Mouse (Mus musculus) heart, postnatal 0 days (tissue): Measurements from ENCODE around the gene Ccdc92b. TPM values are rescaled to one million over a fixed set of nuclear protein-coding genes. Genes with fewer than 3 reads are reported as not detected.
A peak's percentile ranks its signal among the peaks of the same experiment; 100 is the strongest.

Source experiments
- ATAC-seq: fragments of 200-750 bp; cut with Nextera tagmentation; 2 replicates; pipeline ENCODE4 v1.8.0; 2017; ENCODE audit warnings: low read depth, moderate number of reproducible peaks, moderate library complexity; ENCODE audit not compliant: insufficient read depth
- DNase-seq: peaks from one replicate; pipeline ENCODE4 v3.0.0-alpha.2; 2016; ENCODE audit warnings: low spot score
- H3K27ac ChIP-seq: fragments of 300-500 bp; sonication (generic); 2 replicates; pipeline ENCODE4 v1.5.1; 2014; ENCODE audit warnings: low read depth, mild to moderate bottlenecking
- H3K27me3 ChIP-seq: fragments of 300-500 bp; sonication (generic); 2 replicates; pipeline ENCODE4 v1.6.1; 2014; ENCODE audit warnings: low read length, mixed read lengths; ENCODE audit not compliant: control insufficient read depth, insufficient read depth
- H3K36me3 ChIP-seq: fragments of 300-500 bp; sonication (generic); replicated peaks from 2 replicates; pipeline ENCODE4 v1.6.1; 2014; ENCODE audit warnings: low read length, mixed read lengths; ENCODE audit not compliant: control insufficient read depth, insufficient read depth
- H3K4me1 ChIP-seq: fragments of 300-500 bp; sonication (generic); 2 replicates; pipeline ENCODE4 v1.6.1; 2014; ENCODE audit warnings: antibody characterized with exemption; ENCODE audit not compliant: control insufficient read depth, insufficient read depth
- H3K4me2 ChIP-seq: fragments of 300-500 bp; sonication (generic); 2 replicates; pipeline ENCODE4 v1.6.1; 2014; ENCODE audit warnings: low read depth, mild to moderate bottlenecking, low read length, moderate library complexity
- H3K4me3 ChIP-seq: fragments of 300-500 bp; sonication (generic); 2 replicates; pipeline ENCODE4 v1.5.1; 2014; ENCODE audit warnings: low read depth, low read length
- H3K9ac ChIP-seq: fragments of 300-500 bp; sonication (generic); replicated peaks from 2 replicates; pipeline ENCODE4 v1.6.1; 2014; ENCODE audit warnings: low read depth, low read length, mixed read lengths
- H3K9me3 ChIP-seq: fragments of 300-500 bp; sonication (generic); replicated peaks from 2 replicates; pipeline ENCODE4 v1.6.1; 2016; ENCODE audit warnings: low read length; ENCODE audit not compliant: control insufficient read depth
- CTCF ChIP-seq: IDR thresholded peaks from 2 replicates; pipeline ENCODE4 v1.5.1; 2016; ENCODE audit warnings: antibody characterized with exemption, control low read depth, low read depth
- EP300 ChIP-seq: IDR thresholded peaks from 2 replicates; pipeline ENCODE4 v1.6.1; 2016; ENCODE audit warnings: antibody characterized with exemption, low read depth
- WGBS: fragments of 180-500 bp; shearing (Covaris S2); extraction: QIAGEN DNeasy Blood & Tissue Kit; methylation state at CpG from one replicate; pipeline ENCODE4 v1.1.7; 2014; 5-methylcytosine and 5-hydroxymethylcytosine counted together
- polyA plus RNA-seq: library from polyadenylated mRNA; unstranded; fragments of >200 nt; fragmentation: Nextera tagmentation; extraction: Ambion mirVana; gene quantifications from 2 replicates; pipeline ENCODE4 v1.2.1, GENCODE M21; 2015
- total RNA-seq: library from RNA; depleted of rRNA; stranded (reverse); fragments of >200 nt; gene quantifications from 2 replicates; pipeline ENCODE4 v1.2.3, GENCODE M21; 2014; ENCODE audit warnings: low replicate concordance

Ccdc92b gene
- total and polyA plus RNA-seq, 2 experiments from 2014 or later = 0.63 TPM; not detected in 1

- H3K4me1 ChIP-seq = peaks cover 22% of the 10 kb centered on the region
- TF ChIP-seq EP300 (no peak), CTCF (no peak)
- no peaks in the 10 kb centered on the region for H3K27me3 ChIP-seq
- H3K36me3 ChIP-seq = no peaks in the 10 kb centered on the region
- WGBS = 32% methylated on average over 1 of the region's 1 CpGs
- no peak overlapping the region for H3K4me3 ChIP-seq
- H3K27ac ChIP-seq = peak overlapping the region; percentile 93
- no peak for ATAC-seq
- H3K4me2 ChIP-seq = peak overlapping the region; percentile 91; the same call in 1 of the 2 replicates
- H3K9ac ChIP-seq = no peak overlapping the region
- H3K9me3 ChIP-seq = no peaks in the 10 kb centered on the region
- no peak for DNase-seq
Measured at GRCm38 (mm10) chr11:74639628-74640027, 20.2 kb downstream of the Ccdc92b start.

GRCm38 (mm10) chr11:74647966-74648365 is 28.6 kb downstream of the Ccdc92b start:
- TF ChIP-seq EP300 (no peak), CTCF (no peak)
- no peak overlapping the region for H3K4me2 ChIP-seq

GRCm38 (mm10) chr11:74648676-74649075 is 29.3 kb downstream of the Ccdc92b start:
- no peaks in the 10 kb centered on the region for H3K9me3 ChIP-seq
- DNase-seq = peak; percentile 19
- WGBS = 16% methylated on average over 1 of the region's 1 CpGs
- peak overlapping the region; percentile 96 for H3K4me2 ChIP-seq
- H3K9ac ChIP-seq = peak overlapping the region; percentile 97
- no peaks in the 10 kb centered on the region for H3K36me3 ChIP-seq
- TF ChIP-seq CTCF (no peak), EP300 (no peak)
- peak overlapping the region; percentile 94 for H3K27ac ChIP-seq
- H3K4me1 ChIP-seq = peaks cover 29% of the 10 kb centered on the region
- H3K27me3 ChIP-seq = no peaks in the 10 kb centered on the region
- H3K4me3 ChIP-seq = peak overlapping the region; percentile 99
- no peak for ATAC-seq

More at GRCm38 (mm10) chr11:74647966-74648365, 28.6 kb downstream of the Ccdc92b start:
- 83% methylated on average over 1 of the region's 1 CpGs for WGBS
- H3K36me3 ChIP-seq = no peaks in the 10 kb centered on the region
- H3K4me3 ChIP-seq = no peak overlapping the region
- H3K9me3 ChIP-seq = no peaks in the 10 kb centered on the region
- no peak overlapping the region for H3K9ac ChIP-seq
- peaks cover 27% of the 10 kb centered on the region for H3K4me1 ChIP-seq
- DNase-seq (no peak), ATAC-seq (no peak)
- peak overlapping the region; percentile 94 for H3K27ac ChIP-seq
- H3K27me3 ChIP-seq = no peaks in the 10 kb centered on the region

- TF ChIP-seq CTCF (no peak), EP300 (peak; percentile 88; the same call in 1 of the 2 replicates)
- H3K4me1 ChIP-seq = peaks cover 29% of the 10 kb centered on the region
- H3K36me3 ChIP-seq = no peaks in the 10 kb centered on the region
- H3K4me2 ChIP-seq = peak within 1 kb of the TSS; percentile 96
- no peaks in the 10 kb centered on the region for H3K27me3 ChIP-seq
- H3K9ac ChIP-seq = peak within 1 kb of the TSS; percentile 97
- no peaks in the 10 kb centered on the region for H3K9me3 ChIP-seq
- ATAC-seq (peak; percentile 93), DNase-seq (peak; percentile 98)
- peak within 1 kb of the TSS; percentile 94 for H3K27ac ChIP-seq
- under 1% methylated on average over 52 of the region's 58 CpGs for WGBS
- peak within 1 kb of the TSS; percentile 99 for H3K4me3 ChIP-seq
Measured at GRCm38 (mm10) chr11:74649095-74649646, 29.8 kb downstream of the Ccdc92b start, which contains the start of gene Cluh. Gene Cluh, plus strand, starts transcription at chr11:74649495.

- Histone ChIP-seq H3K36me3 (no peaks in the 10 kb centered on the region), H3K4me3 (peak overlapping the region; percentile 99), H3K9ac (peak overlapping the region; percentile 97), H3K4me1 (peaks cover 35% of the 10 kb centered on the region), H3K9me3 (no peaks in the 10 kb centered on the region), H3K4me2 (peak overlapping the region; percentile 96), H3K27ac (peak overlapping the region; percentile 94), H3K27me3 (no peaks in the 10 kb centered on the region)
- peak; percentile 18 for ATAC-seq
- WGBS = under 1% methylated on average over 38 of the region's 53 CpGs
- DNase-seq = peak; percentile 56
- TF ChIP-seq CTCF = no peak
- TF ChIP-seq EP300 = no peak
Measured at GRCm38 (mm10) chr11:74649647-74650551, 30.5 kb downstream of the Ccdc92b start.
